Mouse (Mus musculus): ENCODE data around the gene Cmtm8.

The Cmtm8 gene

GRCm38 (mm10) chr9:114781526-114782212 is 62.3 kb downstream of the Cmtm8 start, which contains the start of gene Cmtm7:
TSS of gene Cmtm7 (minus strand) at chr9:114781856.
- DNase-seq, result peak; percentile 44

GRCm38 (mm10) chr9:114780746-114781525 is 63.0 kb downstream of the Cmtm8 start:
- peak; percentile 56 for DNase-seq

- no peak for DNase-seq
Measured at GRCm38 (mm10) chr9:114779984-114780745, 63.8 kb downstream of the Cmtm8 start.

- no peak for DNase-seq
Measured at GRCm38 (mm10) chr9:114778877-114779276, 65.1 kb downstream of the Cmtm8 start.

DNA sequence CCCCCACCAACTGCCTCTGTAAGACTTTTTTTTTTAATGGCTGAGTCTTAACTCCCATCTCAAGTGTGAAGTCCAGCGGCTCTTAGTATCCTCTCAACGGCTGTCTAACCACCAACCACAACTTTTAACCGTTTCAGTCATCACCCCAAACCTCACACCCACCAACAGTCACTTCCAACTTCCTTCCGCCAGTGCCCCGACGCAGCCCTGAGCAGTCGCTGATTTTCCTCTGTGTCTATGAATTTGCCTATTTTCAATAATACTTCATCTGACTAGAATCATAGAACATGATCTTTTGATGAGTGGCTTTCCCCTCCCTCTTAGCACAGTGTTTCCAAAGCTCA is 65.9 kb downstream of the Cmtm8 start:
- DNase-seq, result no peak

DNA sequence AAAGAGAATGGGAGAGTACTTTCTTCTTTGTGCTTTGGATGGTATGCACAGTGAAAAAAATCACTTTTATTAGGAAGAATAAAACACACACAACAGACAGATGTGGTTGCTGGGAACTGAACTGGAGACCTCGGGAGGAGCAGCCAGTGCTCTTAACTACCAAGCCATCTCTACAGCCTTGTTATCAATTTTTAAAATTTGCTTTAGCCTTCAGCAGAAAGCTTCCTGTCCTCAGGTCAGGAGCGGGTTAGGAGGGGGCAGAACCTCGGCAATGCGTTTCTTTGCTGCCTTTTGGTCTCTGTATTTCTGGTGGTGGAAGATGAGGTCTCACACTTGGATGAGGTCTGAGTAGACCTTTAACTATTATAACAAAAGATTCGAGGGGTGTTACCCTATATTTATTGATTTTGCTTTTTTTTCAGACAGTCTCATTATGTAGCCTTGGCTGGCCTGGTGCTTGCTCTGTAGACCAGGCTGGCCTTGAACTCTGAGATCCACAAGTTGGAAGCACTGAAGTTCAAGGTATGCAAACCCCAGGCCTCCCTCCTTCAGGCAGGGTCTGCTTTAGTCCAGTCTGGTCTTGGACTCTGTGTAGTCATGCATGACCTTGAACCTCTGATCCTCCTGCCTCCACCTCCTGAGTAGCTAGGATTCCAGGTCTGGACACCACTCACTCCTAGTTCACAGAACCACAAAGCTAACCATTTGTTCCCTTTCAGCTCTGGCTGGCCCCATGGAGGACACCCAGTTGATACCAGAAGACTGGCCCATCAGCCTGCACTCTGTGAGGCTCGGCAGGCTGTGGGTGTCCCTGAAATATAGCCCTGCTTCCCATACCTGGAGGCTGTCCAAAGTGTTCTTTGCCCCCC is 66.5 kb downstream of the Cmtm8 start:
- DNase-seq, result no peak

- DNase-seq, result no peak
Measured at GRCm38 (mm10) chr9:114776361-114776760, 67.6 kb downstream of the Cmtm8 start.

DNA sequence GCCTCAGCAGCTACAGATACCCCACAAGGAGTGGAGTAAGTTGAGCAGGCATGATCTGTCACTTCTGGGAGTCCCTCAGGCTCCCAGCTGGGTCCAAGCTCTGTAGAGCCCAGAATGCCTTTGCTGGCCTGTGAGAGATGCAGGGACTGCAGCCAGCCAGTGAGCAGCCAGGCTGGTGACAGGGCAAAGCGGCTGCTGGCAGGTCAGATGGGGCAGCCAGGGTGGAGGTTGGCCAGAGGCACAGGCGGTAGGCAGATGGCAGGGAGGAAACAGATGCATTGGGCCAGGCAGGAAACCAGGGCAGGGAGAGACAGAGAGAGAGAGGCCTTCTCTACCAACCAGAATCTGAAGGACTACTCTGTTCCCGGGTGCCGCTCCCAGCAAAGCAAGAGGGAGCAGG is 68.7 kb downstream of the Cmtm8 start:
- peak; percentile 33 for DNase-seq

- no peak for DNase-seq
Measured at GRCm38 (mm10) chr9:114774629-114775028, 69.3 kb downstream of the Cmtm8 start.

DNA sequence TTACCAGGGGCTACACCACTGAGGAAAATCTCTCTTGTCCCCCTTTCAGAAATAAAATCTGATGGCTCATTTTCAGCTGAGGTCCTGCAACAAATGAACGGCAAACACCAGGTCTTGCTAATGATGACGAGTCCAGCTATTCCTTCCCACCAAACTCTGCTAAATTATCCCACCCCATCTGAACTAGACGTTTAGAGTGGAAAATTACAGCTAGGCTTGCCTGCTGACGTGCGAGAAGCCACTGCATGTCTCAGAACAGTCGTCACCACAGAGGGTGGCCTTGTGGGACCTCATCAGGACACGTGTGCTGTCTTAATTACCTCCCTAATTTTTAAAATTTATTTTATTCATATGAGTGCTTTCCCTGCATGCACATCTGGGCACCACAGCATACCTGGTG is 72.4 kb downstream of the Cmtm8 start:
- DNase-seq, result no peak

- DNase-seq, result no peak
Measured at GRCm38 (mm10) chr9:114770224-114770623, 73.7 kb downstream of the Cmtm8 start.

DNA sequence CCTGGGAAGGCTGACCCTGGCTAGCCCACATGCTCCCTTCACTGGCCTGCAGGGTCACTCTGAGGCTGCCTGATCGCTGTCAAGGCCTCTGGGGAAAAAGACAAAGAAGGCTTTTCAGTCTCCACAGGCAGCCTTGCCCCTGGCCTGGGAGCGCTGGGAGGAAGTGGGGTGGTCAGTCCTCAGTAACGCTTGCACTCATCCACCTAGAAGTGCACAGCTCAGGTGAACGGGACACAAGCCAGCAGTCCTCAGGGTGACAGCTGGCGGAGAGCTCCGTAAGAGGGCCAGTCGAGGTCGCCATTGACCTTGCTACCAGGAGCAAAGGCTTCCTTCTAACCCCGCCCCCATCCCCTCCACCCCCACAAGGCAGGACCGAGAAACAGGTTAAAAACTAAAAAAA is 75.9 kb downstream of the Cmtm8 start:
- DNase-seq, result no peak

DNA sequence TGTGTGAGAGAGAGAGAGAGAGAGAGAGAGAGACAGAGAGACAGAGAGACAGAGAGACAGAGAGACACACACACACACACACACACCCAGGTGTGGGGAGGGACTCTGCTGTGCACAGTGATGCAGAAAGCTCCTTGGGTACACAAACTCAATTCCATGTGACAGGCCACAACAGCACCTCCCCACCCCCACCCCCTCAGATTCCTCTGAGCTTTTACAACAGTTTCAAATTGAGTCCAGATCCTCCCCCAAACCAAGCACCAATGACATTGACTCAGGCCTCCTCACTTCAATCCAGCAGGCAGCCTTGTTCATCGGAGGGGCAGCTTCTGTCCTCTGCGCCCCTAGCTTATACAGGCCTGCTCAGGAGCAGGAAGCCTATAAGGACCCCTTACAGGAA is 76.4 kb downstream of the Cmtm8 start:
- no peak for DNase-seq

- peak; percentile 67 for DNase-seq
Measured at GRCm38 (mm10) chr9:114767030-114767429, 76.9 kb downstream of the Cmtm8 start.

DNA sequence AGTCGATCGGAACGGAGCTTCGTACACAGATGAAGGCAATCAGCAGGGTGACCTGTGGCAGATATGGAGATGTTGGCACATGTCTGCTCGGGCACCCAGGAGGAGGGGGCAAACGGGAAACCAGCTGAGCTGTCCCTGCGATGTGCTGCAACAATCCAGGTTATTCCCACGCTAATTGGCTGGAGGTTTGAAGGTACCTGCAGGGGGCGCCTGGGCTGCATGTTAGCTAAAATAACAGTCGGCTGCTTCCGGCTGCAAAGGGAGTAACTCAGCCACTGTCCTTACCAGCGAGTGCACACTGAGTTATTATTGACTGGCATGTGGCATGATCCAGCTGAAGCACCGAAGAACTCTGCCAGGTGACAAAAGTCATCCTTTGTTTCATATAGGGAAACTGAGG is 80.6 kb downstream of the Cmtm8 start:
- peak; percentile 46 for DNase-seq

GRCm38 (mm10) chr9:114761848-114762247 is 82.1 kb downstream of the Cmtm8 start:
- no peak for DNase-seq

- DNase-seq, result no peak
Measured at GRCm38 (mm10) chr9:114760353-114760752, 83.6 kb downstream of the Cmtm8 start.

- no peak for DNase-seq
Measured at GRCm38 (mm10) chr9:114759886-114760285, 84.1 kb downstream of the Cmtm8 start.

- DNase-seq, result no peak
Measured at GRCm38 (mm10) chr9:114758801-114759200, 85.2 kb downstream of the Cmtm8 start.

DNA sequence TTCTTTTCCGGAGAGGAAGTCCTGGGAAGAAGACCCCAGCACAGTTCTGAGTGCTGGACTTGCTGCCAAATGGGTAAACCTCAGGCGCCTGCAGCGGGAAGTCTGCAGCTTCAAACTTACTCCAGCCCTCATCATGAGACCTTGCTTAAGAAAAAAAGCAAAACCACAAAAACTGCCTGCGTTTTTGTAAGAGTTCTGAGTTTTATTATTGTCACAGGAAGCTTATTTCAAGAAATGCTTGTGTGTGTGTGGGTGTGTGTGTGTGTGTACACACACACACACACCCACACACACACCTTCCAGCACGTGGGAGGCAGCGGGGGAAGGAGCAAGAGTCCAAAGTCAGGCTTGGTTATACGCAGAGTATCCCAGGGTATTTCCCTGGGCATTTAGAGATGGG is 85.7 kb downstream of the Cmtm8 start:
- no peak for DNase-seq

DNA sequence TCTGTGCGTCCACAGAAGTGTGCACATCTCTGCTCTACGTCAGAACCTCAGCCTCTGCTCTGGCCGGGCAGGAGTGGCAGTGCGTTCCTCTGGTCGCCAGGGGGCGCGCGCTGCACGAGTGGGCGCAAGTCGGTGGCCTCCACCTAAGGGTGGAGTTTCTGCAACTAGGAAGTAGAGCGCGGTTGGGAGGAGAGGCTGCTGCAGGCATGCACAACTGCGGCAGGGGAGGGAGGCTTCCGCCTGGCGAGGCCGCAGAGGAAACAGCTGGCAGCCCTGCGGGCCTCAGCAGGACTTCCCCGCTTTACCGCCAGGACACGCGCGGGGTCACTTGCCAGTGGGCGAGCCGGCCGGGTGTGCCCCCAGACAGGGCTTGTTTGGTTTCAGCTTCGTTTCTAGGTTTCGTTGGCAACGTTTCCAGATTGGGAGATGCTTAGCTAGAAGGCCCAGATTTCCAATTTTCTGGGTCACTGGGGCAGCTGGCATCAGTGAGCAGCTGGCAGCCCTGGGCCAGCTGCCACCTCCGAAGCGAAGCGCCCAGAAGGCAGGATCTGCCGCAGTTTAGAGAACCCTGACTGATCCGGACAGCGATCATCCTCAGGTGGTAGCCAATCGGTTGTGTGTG is 91.0 kb downstream of the Cmtm8 start:
- peak; percentile 89 for DNase-seq

- DNase-seq, result no peak
Measured at GRCm38 (mm10) chr9:114752311-114752710, 91.6 kb downstream of the Cmtm8 start.
